ENCODE assay signal across 19 mouse cellular contexts in genomic region chr5:123602174-123602573, GRCm38 (mm10). TPM values are rescaled to one million over a fixed set of nuclear protein-coding genes. Genes with fewer than 3 reads are reported as not detected.
DNase-seq lines count a peak whose midpoint lies in the region; TF ChIP-seq lines count a peak whose summit lies in the region.
"Had no signal": no experiment of that assay in that cellular context is flagged by ENCODE, and none has a peak within 500 bp of the region (broad histone marks: within the 10 kb centered on the region; RNA-seq: fewer than 3 reads in every experiment).

No protein-coding gene starts in this region.

- H3K27ac ChIP-seq in left cerebral cortex, adult 2 months = peak overlapping the region; percentile 72
- H3K27ac ChIP-seq in brown adipose tissue, adult 24 weeks (replicated peaks; ENCODE audit: low read depth, low read length) = peak overlapping the region; percentile 30; the same call in 1 of the 2 replicates
- H3K27ac ChIP-seq: embryonic facial prominence, embryonic 13.5 days; hindbrain, embryonic 12.5 days; limb, embryonic 12.5 days; liver, embryonic 12.5 days; midbrain, embryonic 12.5 days; stomach, embryonic 15.5 days had no signal

- intact Hi-C loops in heart, postnatal 10 days (cut with DNase I) = no loop called here
- intact Hi-C loops in left cerebral cortex, adult 2 months (cut with DNase I) = no loop called here

- H3K4me1 ChIP-seq in brown adipose tissue, adult 24 weeks (ENCODE audit: control insufficient read depth, insufficient read depth, insufficient read length, low read length) = no peaks in the 10 kb centered on the region
- H3K4me1 ChIP-seq: embryonic facial prominence, embryonic 13.5 days; hindbrain, embryonic 12.5 days; limb, embryonic 12.5 days; midbrain, embryonic 12.5 days; stomach, embryonic 15.5 days had no signal

- peak; percentile 83 for DNase-seq in heart, adult 11 months
- DNase-seq in heart, postnatal 10 days = no peak
- DNase-seq in left cerebral cortex, adult 2 months (ENCODE audit: extremely low spot score in 1 of 2, low spot score in 2 of 2) = no peak
- no peak for DNase-seq in left cerebral cortex, adult 18-20 months (ENCODE audit: low spot score in 2 of 2)
- peak; percentile 13 to 29 for DNase-seq in adrenal gland, postnatal 36 days
- DNase-seq in ovary, adult 18-20 months (ENCODE audit: low spot score) = no peak
- DNase-seq in adipocyte (ENCODE audit: low spot score) = no peak
- DNase-seq: cerebellum, postnatal 10 days; heart, postnatal 14 days; kidney, postnatal 36 days; layer of hippocampus, adult 9-11 months; retina, postnatal 1 day had no signal

- peak; percentile 17 for TF ChIP-seq CTCF in left cerebral cortex, adult 2 months (IDR thresholded peaks at IDR 0.05)

- peak overlapping the region; percentile 39 for H3K4me3 ChIP-seq in left cerebral cortex, adult 2 months
- H3K4me3 ChIP-seq in brown adipose tissue, adult 24 weeks (ENCODE audit: insufficient read depth, low read depth, low read length) = no peak overlapping the region
- H3K4me3 ChIP-seq: embryonic facial prominence, embryonic 13.5 days; hindbrain, embryonic 12.5 days; limb, embryonic 12.5 days; liver, embryonic 12.5 days; midbrain, embryonic 12.5 days; stomach, embryonic 15.5 days had no signal

RNA-seq across cellular contexts. Expression of gene Vps33a, which starts 29.3 kb away (rescaled TPM):
- total RNA-seq in heart, postnatal 10 days (2021) = 10 to 100 TPM; 34.6 to 34.8 TPM
- 100 to 1,000 TPM in 1 of 2 experiments, 10 to 100 TPM in 1; 87.3 to 105 TPM for total RNA-seq in left cerebral cortex, adult 2 months (2021)
- total RNA-seq in left cerebral cortex, adult 18-20 months (2021) = 100 to 1,000 TPM in 1 of 2 experiments, 10 to 100 TPM in 1; 99.5 to 101 TPM
- 10 to 100 TPM; 37.4 to 43.4 TPM for total RNA-seq in adrenal gland, postnatal 36 days (2021)
- 23.0 and 31.5 TPM in 2 replicates for polyA plus RNA-seq in brown adipose tissue, adult 24 weeks (2012; ENCODE audit: insufficient read depth, insufficient read length, missing spikeins)

Comparison
In these comparisons a context has a peak if more than half of its experiments do, and no peak if none do; other contexts are left out.
1. DNase-seq: peak in heart, adult 11 months (single experiment) and adrenal gland, postnatal 36 days (2 of 2); none in heart, postnatal 10 days (0 of 2), left cerebral cortex, adult 2 months (0 of 2), left cerebral cortex, adult 18-20 months (0 of 2), ovary, adult 18-20 months (single experiment) and adipocyte (single experiment).